Mouse (Mus musculus) gastrocnemius, postnatal 25 days (tissue): ENCODE measurements around the gene Psmd6. TPM values are rescaled to one million over a fixed set of nuclear protein-coding genes. Genes with fewer than 3 reads are reported as not detected.

Source experiments
- DNase-seq: peaks from one replicate; pipeline ENCODE4 v3.0.0; 2022
- total RNA-seq, 2 experiments: library from RNA; stranded (reverse); gene quantifications; 1 replicate in 1 of 2; 2 replicates in 1 of 2; pipeline ENCODE4 v1.2.3; 2021

Psmd6 gene
- total RNA-seq, 2 experiments from 2014 or later = 132 to 135 TPM

DNA sequence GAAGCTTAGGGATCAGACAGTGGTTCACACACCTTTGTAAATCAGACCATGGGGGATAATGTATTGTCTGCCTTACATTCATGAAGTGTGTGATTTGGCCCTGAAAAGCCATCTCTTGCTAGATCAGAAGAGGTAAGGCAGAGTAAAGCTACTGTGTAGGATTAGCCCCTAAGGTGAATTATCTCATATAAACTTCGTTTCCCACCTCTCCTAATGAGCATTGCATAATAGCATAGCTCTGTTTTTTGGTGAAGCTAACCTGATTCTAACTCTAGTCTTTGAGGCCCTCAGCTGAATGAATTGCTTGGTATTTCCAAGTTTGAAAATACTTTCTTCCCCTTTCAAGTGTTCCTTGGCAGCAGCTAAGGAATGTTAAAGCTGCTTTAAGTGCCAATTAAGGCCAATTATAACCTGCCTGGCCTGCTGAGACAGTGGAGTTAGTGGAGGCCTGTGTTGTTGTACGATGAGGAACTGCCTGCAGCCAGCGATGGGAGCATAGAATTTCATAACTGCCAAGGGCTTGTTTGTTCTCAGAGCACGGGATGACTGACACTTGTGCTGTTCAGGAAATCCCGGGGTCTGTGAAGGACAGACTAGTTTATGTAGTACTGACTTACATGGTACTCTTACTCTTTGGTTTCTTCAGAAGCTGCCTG lies 56.2 kb downstream of the Psmd6 start:
- no peak for DNase-seq

DNA sequence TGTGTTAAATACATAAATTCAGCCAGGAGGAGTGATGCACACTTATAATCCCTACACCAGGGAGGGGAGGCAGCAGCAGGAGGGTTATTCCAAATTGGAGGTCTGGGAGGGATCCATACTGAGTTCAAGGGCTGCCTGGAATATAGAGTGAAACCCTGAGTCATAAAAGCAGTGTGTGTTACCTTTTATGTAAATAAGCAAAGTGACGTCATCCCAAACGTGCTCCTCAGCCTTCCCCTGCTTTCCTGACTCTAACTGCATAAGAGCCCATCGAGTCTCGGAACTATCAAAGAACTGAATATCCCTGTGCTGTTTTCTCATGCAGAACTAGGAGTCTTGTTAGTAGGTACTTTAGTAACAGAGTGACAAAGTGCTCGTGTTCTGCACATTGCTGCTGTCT lies 57.4 kb downstream of the Psmd6 start:
- DNase-seq = no peak

DNA sequence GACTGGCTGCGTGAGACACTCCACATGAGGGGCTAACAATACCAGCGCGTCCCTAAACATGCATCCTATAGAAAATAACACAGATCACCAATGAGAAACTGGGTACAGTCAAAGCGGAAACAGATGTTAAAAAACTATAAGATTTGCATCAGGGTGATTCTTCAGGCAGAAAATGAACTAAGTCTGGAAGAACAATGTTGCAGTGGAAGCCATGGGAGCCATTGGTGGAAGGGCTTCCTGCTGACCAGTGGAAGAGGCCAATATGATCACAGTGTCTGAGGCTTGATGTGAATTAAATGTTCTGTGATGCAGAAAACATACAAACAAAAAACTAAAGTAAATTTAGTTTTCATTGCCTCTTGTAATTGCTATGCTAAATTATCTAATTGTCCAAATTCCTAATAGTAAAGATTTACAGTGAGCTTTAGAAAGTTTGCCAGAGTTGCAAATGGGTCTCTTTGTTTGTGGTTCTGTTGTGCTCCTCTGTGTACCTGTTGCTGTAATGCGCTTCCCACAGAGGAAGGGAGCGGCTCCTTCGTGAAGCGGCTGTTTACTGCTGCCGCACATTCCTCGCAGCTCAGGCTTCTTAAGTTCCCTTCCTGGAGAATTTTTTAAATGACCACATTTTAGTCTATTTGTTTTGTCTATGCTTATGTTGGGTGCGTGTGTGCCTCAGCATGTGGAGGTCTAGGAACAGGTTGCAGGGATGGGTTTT lies 58.1 kb downstream of the Psmd6 start:
- DNase-seq = no peak

Other genes with a start within 250 kb of the Psmd6 start
- not detected for gene Gm281, start 206.5 kb downstream of the Psmd6 start, total RNA-seq
- gene Atxn7, start 159.5 kb downstream of the Psmd6 start, total RNA-seq = 10 to 100 TPM; 14.0 to 17.0 TPM
- gene Thoc7, start 159.1 kb downstream of the Psmd6 start, total RNA-seq = 100 to 1,000 TPM; 119 to 124 TPM
- gene Olfr720, start 65.9 kb upstream of the Psmd6 start, total RNA-seq = not detected
- not detected for gene Olfr31, start 201.8 kb upstream of the Psmd6 start, total RNA-seq
- gene Il3ra, start 225.3 kb upstream of the Psmd6 start, total RNA-seq = 1 to 10 TPM; 2.0 to 4.0 TPM